Mouse (Mus musculus) neural tube, postnatal 0 days (tissue): ENCODE measurements around the gene Mak. TPM values are rescaled to one million over a fixed set of nuclear protein-coding genes. Genes with fewer than 3 reads are reported as not detected.

Experiments used
- polyA plus RNA-seq: library from polyadenylated mRNA; unstranded; fragments of >200 nt; fragmentation: Nextera tagmentation; extraction: Ambion mirVana; gene quantifications from 2 replicates; pipeline ENCODE4 v1.2.1, GENCODE M21; 2015

The Mak gene
- polyA plus RNA-seq, result 1.2 and 1.4 TPM in 2 replicates

DNA sequence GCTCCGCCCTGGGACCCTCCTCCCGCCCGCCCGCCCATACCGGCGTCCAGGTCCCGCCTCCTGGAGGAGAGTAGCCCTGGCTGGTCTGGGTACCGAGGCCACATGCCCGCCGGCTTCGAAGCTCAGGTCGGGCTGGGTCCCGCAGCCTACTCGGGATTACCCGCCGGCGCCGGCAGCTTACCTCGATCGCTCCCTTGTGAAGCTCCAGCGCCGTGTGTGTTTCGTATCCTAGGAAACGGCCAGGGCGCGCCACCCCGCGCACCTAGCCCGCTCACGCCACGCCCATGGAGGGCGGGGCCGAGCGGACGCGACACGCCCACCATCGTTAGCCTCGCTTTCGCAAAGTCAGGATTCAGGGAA, at the start of gene Mak:
Gene Mak, minus strand, starts transcription at position 286 of the 360 bp plus-strand sequence.

DNA sequence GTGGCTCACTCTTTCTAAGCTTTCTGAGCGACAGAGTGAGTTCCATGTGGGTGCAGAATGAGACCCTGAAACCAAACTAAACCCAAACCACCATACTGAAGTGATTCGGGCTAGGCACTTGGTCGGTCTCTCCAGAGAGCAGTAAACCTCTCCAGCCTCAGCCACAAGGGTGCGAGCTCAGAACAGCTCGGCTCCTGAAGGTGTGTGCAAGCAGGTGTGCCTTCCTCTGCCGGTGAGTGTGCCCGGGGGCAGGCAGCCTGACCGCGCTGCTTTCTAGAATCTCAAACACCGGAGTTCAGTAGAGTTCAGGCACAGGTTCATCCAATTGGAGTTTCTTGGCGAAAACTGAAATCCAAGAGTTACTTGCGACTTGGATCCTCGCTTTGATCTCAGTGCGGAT, 34.4 kb upstream of the Mak start, which contains the start of gene Sycp2l:
Gene Sycp2l, plus strand, starts transcription at position 368 of the 400 bp plus-strand sequence.

DNA sequence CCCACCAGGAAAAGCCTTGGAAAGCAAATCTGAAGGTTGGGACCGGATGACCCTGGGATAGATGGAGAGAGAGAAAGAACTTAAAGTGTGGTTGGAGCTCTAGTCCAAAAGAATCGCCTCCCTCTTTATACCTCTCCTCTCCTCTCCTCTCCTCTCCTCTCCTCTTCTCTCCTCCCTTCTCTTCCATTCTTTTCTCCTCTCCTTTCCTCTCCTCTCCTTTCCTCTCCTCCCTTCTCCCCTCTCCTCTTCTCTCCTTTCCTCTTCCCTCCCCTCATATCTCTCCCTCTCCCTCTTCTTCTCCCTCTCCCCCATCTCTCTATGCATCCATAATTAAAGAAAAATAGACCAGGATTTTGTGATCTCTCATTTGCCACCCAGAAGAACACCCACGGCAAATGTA, 31.4 kb upstream of the Mak start, which contains the start of gene Gcm2:
Gene Gcm2, minus strand, starts transcription at position 101 of the 400 bp plus-strand sequence.

DNA sequence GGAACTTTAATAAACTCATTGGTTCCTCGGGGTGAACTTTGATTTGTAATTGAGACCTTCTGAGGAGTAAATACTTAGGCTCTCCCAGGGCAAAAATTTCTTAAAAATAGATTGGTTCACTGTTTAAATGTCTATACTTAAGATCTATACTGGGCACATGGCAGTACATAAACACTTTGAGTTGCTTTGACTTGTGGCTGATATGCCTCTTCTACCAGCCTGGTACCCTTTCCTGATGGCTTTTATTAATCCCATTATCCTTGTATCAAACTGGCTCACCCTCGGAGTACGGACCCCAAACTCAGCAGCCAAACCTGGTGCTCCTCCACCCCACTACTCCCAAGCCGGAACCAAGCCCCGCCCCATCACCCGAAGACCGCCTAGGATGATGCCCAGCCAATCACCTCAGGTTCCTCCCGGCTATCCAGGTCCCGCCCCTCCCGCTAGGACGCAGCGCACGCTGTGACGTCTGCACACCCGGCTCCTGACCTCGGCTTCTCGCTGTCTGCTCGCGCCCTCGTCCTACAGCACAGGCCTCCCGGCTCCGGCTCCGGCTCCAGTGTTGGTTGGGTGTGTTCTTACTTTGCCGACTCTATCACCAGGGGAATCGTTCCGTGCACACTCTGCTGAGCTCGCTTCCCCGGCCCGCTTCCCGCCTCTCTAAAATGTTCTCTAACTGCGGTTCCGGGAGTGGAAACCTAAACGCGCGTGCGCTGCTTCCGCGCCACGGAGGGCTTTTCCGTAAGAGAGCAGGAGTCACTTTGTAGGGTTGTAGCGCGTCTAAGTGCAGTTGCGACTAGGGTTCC, 63.5 kb downstream of the Mak start, which contains the start of gene Tmem14c:
Gene Tmem14c, plus strand, starts transcription at position 464 of the 806 bp plus-strand sequence.

DNA sequence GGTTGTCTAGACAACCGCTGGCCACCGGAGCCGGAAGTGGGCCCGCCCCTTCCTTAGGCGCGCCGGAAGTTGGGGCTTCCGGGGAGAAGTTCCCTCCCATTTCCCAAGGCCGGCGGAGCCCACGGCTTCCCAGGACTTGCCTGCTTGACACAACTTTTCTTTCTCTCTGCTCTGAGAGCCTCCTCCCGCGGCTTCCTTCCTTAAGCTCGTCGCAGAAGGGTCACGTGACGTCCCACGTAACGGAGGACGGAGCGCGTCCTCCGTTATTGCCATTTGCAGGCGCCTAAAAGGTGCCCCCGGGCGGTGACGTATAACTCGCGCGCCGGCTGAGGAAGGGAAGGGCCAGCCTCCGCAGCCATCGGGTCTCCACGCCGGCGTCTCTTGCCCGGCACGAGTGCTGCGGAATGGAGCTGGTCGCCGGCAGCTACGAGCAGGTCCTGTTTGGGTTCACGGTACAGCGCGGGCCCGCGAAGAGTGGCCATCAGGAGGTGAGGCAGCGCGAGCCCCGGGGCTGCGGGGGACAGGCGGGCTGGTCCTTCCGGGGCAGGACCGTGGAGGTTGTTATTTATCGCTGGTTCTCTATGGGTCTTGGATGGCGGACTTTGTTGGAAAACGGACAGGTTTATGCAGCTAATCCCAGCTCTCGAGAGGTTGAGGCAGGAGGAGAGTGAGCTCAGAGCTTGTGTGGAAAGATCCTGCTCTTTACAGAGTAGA, 78.4 kb downstream of the Mak start, which contains the start of gene Pak1ip1:
Gene Pak1ip1, plus strand, starts transcription at position 98 of the 714 bp plus-strand sequence.

Other genes with a start within 250 kb of the Mak start
- gene Gcnt2, start 220.0 kb downstream of the Mak start, polyA plus RNA-seq, result 4.3 and 4.4 TPM in 2 replicates
- 47.3 and 48.0 TPM in 2 replicates for gene Pak1ip1, start 78.7 kb downstream of the Mak start, polyA plus RNA-seq
- gene Tmem14c, start 63.4 kb downstream of the Mak start, polyA plus RNA-seq, result 151 and 160 TPM in 2 replicates
- gene Gcm2, start 31.3 kb upstream of the Mak start, polyA plus RNA-seq, result not detected in 2 replicates
- gene Sycp2l, start 34.6 kb upstream of the Mak start, polyA plus RNA-seq, result 0.08 TPM in 1 of 2 replicates, not detected in the other
- 28.1 and 30.3 TPM in 2 replicates for gene Elovl2, start 140.7 kb upstream of the Mak start, polyA plus RNA-seq
- 31.0 and 32.6 TPM in 2 replicates for gene Smim13, start 170.1 kb upstream of the Mak start, polyA plus RNA-seq
- gene Gm17364, start 194.3 kb upstream of the Mak start, polyA plus RNA-seq, result not detected in 2 replicates